Mouse (Mus musculus) liver, adult 2 months (tissue): ENCODE results near the gene Paqr5.

Source experiments
- CTCF ChIP-seq: fragments of 200-500 bp; IDR thresholded peaks from 2 replicates; pipeline ENCODE4 v1.5.1; 2011; ENCODE audit warnings: low read depth, low read length, control low read depth
- POLR2A ChIP-seq: fragments of 200-500 bp; IDR thresholded peaks from 2 replicates; pipeline ENCODE4 v1.6.1; 2011; ENCODE audit warnings: low read length, control low read depth; ENCODE audit not compliant: insufficient read depth; ENCODE audit errors: extremely low read depth

DNA sequence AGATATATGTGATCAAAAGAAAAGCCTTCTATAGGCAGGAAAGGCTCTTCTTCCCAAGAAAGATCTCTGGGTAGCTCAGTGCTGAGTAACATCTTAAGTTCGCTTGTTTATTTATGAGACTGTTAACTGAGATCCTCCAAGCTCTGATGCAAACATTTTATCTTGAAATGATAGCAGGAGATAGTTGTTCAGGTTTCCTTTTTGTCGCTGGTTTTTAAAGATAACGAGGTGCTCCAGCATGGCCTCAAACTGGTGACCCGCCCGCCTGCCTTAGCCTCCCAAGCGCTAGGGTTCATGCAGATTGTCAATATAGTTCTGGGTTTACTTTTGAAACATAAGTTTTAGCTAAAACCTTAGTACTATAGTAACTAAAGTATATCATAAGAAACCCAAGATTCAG is 106.3 kb downstream of the Paqr5 start:
- TF ChIP-seq CTCF (no peak), POLR2A (no peak)
